Mouse (Mus musculus) bone marrow, adult 2 months (tissue): ENCODE results near the gene Dhrs7.

Experiments
- CTCF ChIP-seq: fragments of 200-500 bp; IDR thresholded peaks from 2 replicates; pipeline ENCODE4 v1.5.1; 2011; ENCODE audit warnings: low read length, control low read depth; ENCODE audit not compliant: control insufficient read depth, insufficient read depth
- POLR2A ChIP-seq: fragments of 200-500 bp; IDR thresholded peaks from 2 replicates; pipeline ENCODE4 v1.6.1; 2011; ENCODE audit warnings: low read depth, mild to moderate bottlenecking, control low read depth, low read length, borderline replicate concordance; ENCODE audit not compliant: control insufficient read depth

GRCm38 (mm10) chr12:72682511-72683282 is 18.0 kb upstream of the Dhrs7 start:
- no peak for TF ChIP-seq CTCF
- no peak for TF ChIP-seq POLR2A
